Mouse (Mus musculus) forebrain, embryonic 11.5 days (tissue): ENCODE data around the gene Kin. TPM values are rescaled to one million over a fixed set of nuclear protein-coding genes. Genes with fewer than 3 reads are reported as not detected.

Experiments
- ATAC-seq: fragments of 200-750 bp; cut with Nextera tagmentation; replicated peaks from 2 replicates; pipeline ENCODE4 v1.8.0; 2017; ENCODE audit warnings: moderate TSS enrichment; ENCODE audit not compliant: low FRiP score
- DNase-seq: peaks from one replicate; pipeline ENCODE4 v3.0.0-alpha.2; 2017; ENCODE audit warnings: low spot score
- H3K27ac ChIP-seq: fragments of 300-500 bp; sonication (generic); 2 replicates; pipeline ENCODE4 v1.5.1; 2014; ENCODE audit warnings: low read depth, low read length
- H3K27me3 ChIP-seq: fragments of 300-500 bp; sonication (generic); 2 replicates; pipeline ENCODE4 v1.6.1; 2014; ENCODE audit warnings: mild to moderate bottlenecking, low read length, mixed read lengths; ENCODE audit not compliant: control insufficient read depth, insufficient read depth
- H3K36me3 ChIP-seq: fragments of 300-500 bp; sonication (generic); 2 replicates; pipeline ENCODE4 v1.6.1; 2014; ENCODE audit warnings: mild to moderate bottlenecking, low read length, moderate library complexity, mixed read lengths; ENCODE audit not compliant: control insufficient read depth, insufficient read depth
- H3K4me1 ChIP-seq: fragments of 300-500 bp; sonication (generic); replicated peaks from 2 replicates; pipeline ENCODE4 v1.6.1; 2014; ENCODE audit warnings: low read length, mixed read lengths; ENCODE audit not compliant: control insufficient read depth, insufficient read depth
- H3K4me2 ChIP-seq: fragments of 300-500 bp; sonication (generic); 2 replicates; pipeline ENCODE4 v1.6.1; 2014; ENCODE audit warnings: low read depth, mild to moderate bottlenecking, low read length, moderate library complexity, mixed read lengths; ENCODE audit not compliant: severe bottlenecking
- H3K4me3 ChIP-seq: fragments of 300-500 bp; sonication (generic); 2 replicates; pipeline ENCODE4 v1.5.1; 2014; ENCODE audit warnings: low read depth, low read length
- H3K9ac ChIP-seq: fragments of 300-500 bp; sonication (generic); 2 replicates; pipeline ENCODE4 v1.6.1; 2014; ENCODE audit warnings: low read length
- H3K9me3 ChIP-seq: fragments of 300-500 bp; sonication (generic); 2 replicates; pipeline ENCODE4 v1.6.1; 2016; ENCODE audit warnings: low read length, mixed read lengths; ENCODE audit not compliant: control insufficient read depth
- WGBS: fragments of 180-500 bp; shearing (Covaris S2); extraction: QIAGEN DNeasy Blood & Tissue Kit; methylation state at CpG from one replicate; pipeline ENCODE4 v1.1.7; 2014; 5-methylcytosine and 5-hydroxymethylcytosine counted together
- polyA plus RNA-seq: library from polyadenylated mRNA; unstranded; fragments of >200 nt; fragmentation: Nextera tagmentation; extraction: Ambion mirVana; gene quantifications from 2 replicates; pipeline ENCODE4 v1.2.1, GENCODE M21; 2014

The Kin gene
- polyA plus RNA-seq, 1 experiment from 2014 or later: 40.4 TPM

DNA sequence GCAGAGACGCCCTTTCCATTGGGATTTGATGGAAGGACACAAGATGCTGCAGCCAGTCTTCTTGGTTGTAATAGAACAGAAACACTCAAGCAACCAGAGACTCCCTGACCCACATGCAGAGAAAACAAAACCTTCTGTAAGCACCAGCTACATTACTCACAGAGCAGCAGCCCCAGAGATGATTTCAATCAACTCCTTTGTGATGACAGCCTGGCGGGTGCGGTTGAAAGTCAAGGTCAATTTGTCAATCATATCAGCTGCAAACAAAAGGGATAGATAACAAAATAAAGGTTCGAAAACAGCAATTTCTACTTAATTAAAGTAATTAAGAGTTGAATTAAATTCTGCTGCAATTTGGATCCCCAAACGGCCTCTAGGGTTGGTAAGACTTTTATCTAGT is 21.6 kb upstream of the Kin start:
- 89% methylated on average over 5 of the region's 5 CpGs for WGBS
- DNase-seq: no peak
- no peak overlapping the region for H3K9ac ChIP-seq
- no peaks in the 10 kb centered on the region for H3K4me1 ChIP-seq
- H3K27ac ChIP-seq: no peak overlapping the region
- no peak overlapping the region for H3K4me3 ChIP-seq
- no peak for ATAC-seq
- H3K4me2 ChIP-seq: no peak overlapping the region
- no peaks in the 10 kb centered on the region for H3K27me3 ChIP-seq
- H3K36me3 ChIP-seq: no peaks in the 10 kb centered on the region; the same call in 1 of the 2 replicates
- no peaks in the 10 kb centered on the region for H3K9me3 ChIP-seq

DNA sequence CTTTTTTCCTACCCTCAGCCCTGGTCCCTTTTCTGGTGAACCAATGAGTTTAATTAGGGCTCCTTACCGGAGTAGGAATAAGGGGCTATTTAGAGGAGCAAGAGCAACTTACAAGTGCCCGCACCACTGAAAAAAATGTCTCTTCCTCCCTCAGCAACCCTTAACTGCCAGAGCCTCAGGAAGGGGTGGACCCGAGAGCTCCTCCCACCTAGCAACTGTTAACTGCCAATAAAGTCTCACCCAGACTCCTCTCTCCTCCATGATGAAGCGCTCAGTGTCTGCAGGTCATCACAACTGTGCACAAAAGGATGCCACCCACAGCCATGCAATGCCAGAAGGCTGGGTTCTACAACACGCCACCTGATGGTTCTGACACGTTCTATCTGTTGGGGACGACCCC is 8.6 kb upstream of the Kin start:
- H3K27ac ChIP-seq: no peak overlapping the region
- no peak overlapping the region for H3K4me2 ChIP-seq
- no peaks in the 10 kb centered on the region for H3K4me1 ChIP-seq
- WGBS: 93% methylated on average over 7 of the region's 7 CpGs
- no peaks in the 10 kb centered on the region; the same call in 1 of the 2 replicates for H3K36me3 ChIP-seq
- DNase-seq (no peak), ATAC-seq (no peak)
- no peak overlapping the region for H3K9ac ChIP-seq
- H3K9me3 ChIP-seq: no peaks in the 10 kb centered on the region
- no peak overlapping the region for H3K4me3 ChIP-seq
- no peaks in the 10 kb centered on the region for H3K27me3 ChIP-seq

DNA sequence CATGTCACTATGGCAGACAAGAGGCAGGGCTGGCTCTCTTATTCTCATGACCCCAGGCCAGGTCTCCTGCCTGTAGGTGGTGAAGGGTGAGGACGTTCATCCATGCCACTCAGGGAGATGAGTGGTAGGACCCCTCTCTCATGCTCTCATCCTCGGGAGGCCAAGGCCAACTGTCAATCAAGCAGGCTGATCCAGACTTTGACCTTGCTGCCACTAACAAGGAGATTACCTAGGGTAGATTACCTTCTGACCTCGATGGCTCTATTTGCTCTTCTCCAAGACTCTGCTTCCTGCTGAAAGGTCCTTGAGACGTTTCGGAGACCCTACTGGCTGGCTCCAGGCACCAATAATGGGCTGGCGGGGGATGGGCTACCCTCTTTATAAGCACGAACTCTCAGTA is 5.9 kb upstream of the Kin start:
- no peak for ATAC-seq

DNA sequence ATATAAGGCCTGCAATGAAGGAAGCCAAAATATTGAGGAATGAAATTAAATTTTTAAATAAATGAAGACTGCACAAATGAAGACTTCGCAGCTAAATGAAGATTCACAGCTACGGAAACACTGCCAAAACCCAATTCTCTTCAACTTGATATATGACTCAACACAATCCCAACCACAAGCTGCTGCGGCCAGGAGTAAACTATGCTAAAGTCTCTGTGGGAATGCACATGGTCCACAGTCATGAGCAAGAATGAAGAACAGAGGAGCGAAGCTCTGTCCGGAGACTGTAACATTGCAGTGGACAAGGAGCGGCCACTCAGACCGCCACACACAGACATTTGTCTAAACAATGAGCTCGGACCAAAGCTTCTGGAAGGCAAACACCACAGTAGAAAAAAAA is 3.7 kb upstream of the Kin start:
- no peak for ATAC-seq
- Histone ChIP-seq H3K4me1 (peaks cover 10% of the 10 kb centered on the region; the same call in 1 of the 2 replicates), H3K4me3 (no peak overlapping the region), H3K27ac (no peak overlapping the region), H3K36me3 (no peaks in the 10 kb centered on the region), H3K9me3 (no peaks in the 10 kb centered on the region), H3K27me3 (no peaks in the 10 kb centered on the region), H3K4me2 (no peak overlapping the region), H3K9ac (no peak overlapping the region)
- 92% methylated on average over 8 of the region's 8 CpGs for WGBS
- DNase-seq: no peak

More for the DNA sequence above, 5.9 kb upstream of the Kin start:
- Histone ChIP-seq H3K9ac (no peak overlapping the region), H3K27ac (no peak overlapping the region), H3K4me2 (no peak overlapping the region), H3K4me1 (peaks cover 6% of the 10 kb centered on the region; the same call in 1 of the 2 replicates), H3K9me3 (no peaks in the 10 kb centered on the region), H3K36me3 (no peaks in the 10 kb centered on the region; the same call in 1 of the 2 replicates), H3K4me3 (no peak overlapping the region), H3K27me3 (no peaks in the 10 kb centered on the region)
- DNase-seq: no peak
- 85% methylated on average over 7 of the region's 7 CpGs for WGBS

DNA sequence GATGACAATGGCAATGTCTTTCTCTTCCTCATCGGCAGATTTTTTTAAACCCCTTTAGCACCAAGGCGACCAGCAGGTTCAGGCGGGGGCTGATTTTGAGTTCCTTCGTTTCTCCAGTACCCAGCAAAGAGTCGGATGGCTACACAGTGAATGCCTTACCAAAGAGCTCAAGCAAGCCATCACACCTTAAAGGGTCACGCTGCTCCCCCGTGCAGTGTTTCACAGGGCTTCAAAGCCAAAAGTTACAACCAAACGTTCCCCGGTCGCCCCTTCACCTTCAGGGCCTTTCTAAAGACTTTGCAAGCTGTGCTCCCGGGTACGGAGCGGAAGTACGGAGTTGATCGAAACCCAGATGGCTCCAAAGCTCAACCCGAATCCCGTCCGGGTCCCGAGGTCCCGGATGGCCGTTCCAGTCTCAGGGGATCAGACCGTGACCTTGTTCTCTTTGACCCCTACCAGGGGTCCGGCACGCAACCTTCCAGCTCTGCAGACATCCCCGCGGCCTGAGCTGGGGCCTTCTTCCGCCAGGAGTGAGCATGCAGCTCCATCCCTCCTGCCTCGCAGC is 566 bp upstream of the Kin start:
- no peaks in the 10 kb centered on the region for H3K27me3 ChIP-seq
- H3K9ac ChIP-seq: peak overlapping the region; percentile 96
- H3K27ac ChIP-seq: peak overlapping the region; percentile 70
- WGBS: under 1% methylated on average over 28 of the region's 28 CpGs
- no peaks in the 10 kb centered on the region for H3K36me3 ChIP-seq
- no peak for ATAC-seq
- DNase-seq: no peak
- no peaks in the 10 kb centered on the region for H3K9me3 ChIP-seq
- H3K4me2 ChIP-seq: peak overlapping the region; percentile 85
- peaks cover 11% of the 10 kb centered on the region; the same call in 1 of the 2 replicates for H3K4me1 ChIP-seq
- peak overlapping the region; percentile 91 for H3K4me3 ChIP-seq

DNA sequence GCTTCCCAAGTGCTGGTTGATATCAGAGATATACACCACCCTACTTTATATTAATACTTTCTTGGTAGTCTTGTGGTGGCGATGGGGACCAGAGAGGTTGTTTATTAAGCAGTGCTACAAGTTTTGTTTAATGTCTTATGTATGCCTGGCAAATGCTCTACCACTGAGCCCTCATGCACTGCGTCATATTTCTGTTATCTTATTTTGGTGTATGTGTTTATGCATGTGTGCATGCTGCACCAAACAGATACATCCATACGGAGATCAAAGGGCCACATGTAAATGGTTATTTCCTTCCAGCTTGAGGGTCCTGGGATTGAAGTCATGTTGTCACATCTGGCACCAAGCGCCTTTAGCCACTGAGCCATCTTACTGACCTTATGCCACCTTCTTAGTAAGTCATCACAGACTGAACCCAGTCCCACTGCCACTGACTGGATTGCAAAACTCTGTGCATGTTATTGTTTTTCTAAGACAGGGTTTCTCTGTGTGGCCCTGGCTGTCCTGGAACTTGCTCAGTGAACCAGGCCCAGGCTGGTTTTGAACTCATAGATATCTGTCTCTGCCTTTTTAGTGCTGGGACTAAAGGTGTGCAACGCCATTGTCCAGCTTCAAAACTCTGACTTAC is 1.2 kb downstream of the Kin start:
- Histone ChIP-seq H3K4me1 (peaks cover 11% of the 10 kb centered on the region; the same call in 1 of the 2 replicates), H3K36me3 (no peaks in the 10 kb centered on the region), H3K9me3 (no peaks in the 10 kb centered on the region), H3K4me2 (peak overlapping the region; percentile 68; the same call in 1 of the 2 replicates), H3K27ac (no peak overlapping the region), H3K9ac (peak overlapping the region; percentile 4), H3K27me3 (no peaks in the 10 kb centered on the region), H3K4me3 (peak overlapping the region; percentile 91)
- DNase-seq (no peak), ATAC-seq (no peak)
- WGBS: 92% methylated on average over 5 of the region's 5 CpGs

DNA sequence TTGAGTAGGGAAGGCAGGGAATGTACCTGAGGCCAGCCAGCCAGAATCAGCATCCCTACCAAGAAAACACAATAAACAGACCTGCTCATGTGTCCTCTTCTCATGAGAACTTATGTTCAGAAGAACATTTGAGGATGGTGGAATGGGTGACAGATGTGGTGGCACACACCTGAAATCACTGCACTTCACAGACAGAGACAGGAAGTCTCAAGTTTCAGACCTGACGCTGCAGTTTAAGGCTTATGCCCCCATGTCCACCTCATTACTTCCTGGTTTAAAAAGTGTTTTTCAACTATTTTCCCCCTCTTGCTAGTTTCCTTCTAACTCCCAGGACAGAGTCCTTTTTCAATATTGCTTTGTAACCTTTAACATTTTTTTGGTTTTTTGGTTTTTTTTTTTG is 2.3 kb downstream of the Kin start:
- H3K27me3 ChIP-seq: no peaks in the 10 kb centered on the region
- ATAC-seq: no peak
- 90% methylated on average over 1 of the region's 1 CpGs for WGBS
- DNase-seq: no peak
- peaks cover 11% of the 10 kb centered on the region; the same call in 1 of the 2 replicates for H3K4me1 ChIP-seq
- no peak overlapping the region for H3K9ac ChIP-seq
- no peak overlapping the region for H3K4me3 ChIP-seq
- H3K9me3 ChIP-seq: no peaks in the 10 kb centered on the region
- H3K27ac ChIP-seq: no peak overlapping the region
- H3K36me3 ChIP-seq: no peaks in the 10 kb centered on the region; the same call in 1 of the 2 replicates
- H3K4me2 ChIP-seq: no peak overlapping the region

DNA sequence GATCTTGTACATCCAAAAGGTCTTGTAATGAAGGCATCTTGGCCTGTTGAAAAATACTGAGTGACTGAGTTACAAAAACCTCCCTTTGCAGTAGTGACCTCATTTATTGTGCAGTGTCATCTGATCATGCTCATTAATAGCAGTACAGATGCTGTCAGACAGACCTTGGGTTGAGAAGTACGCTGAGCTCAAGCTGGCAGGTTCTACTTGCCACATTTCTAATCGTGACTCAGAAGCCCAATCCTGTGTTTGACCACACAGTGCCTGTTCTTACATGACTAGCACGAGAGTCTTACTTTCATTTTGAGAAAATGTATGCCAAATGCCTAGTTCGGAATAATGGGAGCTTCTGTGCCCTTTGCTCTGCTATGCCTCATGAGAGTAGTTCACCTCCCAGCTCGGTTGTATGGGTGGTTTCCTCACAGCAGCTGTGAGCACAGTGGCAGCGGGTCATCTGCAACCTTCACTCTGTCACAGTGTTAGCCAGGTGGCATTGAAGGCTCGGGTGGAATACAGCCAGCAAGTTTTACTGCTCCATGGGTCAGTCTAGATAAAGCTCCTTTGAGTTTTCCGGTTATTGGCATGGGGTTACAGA is 7.0 kb downstream of the Kin start:
- H3K27me3 ChIP-seq: no peaks in the 10 kb centered on the region
- ATAC-seq (no peak), DNase-seq (no peak)
- no peak overlapping the region for H3K4me2 ChIP-seq
- peaks cover 11% of the 10 kb centered on the region for H3K36me3 ChIP-seq
- no peaks in the 10 kb centered on the region for H3K9me3 ChIP-seq
- H3K4me3 ChIP-seq: no peak overlapping the region
- H3K4me1 ChIP-seq: no peaks in the 10 kb centered on the region
- 92% methylated on average over 8 of the region's 8 CpGs for WGBS
- H3K27ac ChIP-seq: no peak overlapping the region
- no peak overlapping the region for H3K9ac ChIP-seq
